Mouse (Mus musculus) right cerebral cortex, postnatal 36 days (tissue): ENCODE measurements around the gene Clstn2.

Experiments
- DNase-seq, 2 experiments: peaks; one replicate each; pipeline ENCODE4 v3.0.0; 2022; ENCODE audit warnings: low spot score in 2 of 2, mixed read lengths in 1 of 2

Clstn2 gene

GRCm38 (mm10) chr9:97471014-97471591 is 561.9 kb downstream of the Clstn2 start:
- DNase-seq, result no peak

DNA sequence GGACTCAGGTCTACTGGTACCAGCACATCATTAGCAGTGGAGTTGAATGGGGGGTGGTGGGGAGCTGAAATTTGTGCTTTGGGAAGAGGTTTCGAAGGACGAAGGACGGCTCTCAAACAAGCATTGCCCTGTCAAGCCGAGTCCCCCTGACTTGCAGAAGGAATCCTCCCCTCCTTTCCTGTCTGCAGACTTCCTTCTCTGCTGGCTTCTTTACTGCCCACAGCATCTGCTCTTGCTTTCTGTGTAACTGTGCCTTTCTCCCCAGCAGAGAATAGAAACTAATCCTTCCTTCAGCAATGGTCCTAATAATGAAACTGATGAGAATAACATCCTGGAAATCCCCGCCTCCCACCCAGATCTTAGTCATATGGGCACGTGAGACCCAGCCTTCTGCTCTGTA is 572.5 kb downstream of the Clstn2 start:
- DNase-seq, result peak in 1 of 2 experiments; percentile 12

GRCm38 (mm10) chr9:97459745-97460144 is 573.2 kb downstream of the Clstn2 start:
- no peak for DNase-seq

DNA sequence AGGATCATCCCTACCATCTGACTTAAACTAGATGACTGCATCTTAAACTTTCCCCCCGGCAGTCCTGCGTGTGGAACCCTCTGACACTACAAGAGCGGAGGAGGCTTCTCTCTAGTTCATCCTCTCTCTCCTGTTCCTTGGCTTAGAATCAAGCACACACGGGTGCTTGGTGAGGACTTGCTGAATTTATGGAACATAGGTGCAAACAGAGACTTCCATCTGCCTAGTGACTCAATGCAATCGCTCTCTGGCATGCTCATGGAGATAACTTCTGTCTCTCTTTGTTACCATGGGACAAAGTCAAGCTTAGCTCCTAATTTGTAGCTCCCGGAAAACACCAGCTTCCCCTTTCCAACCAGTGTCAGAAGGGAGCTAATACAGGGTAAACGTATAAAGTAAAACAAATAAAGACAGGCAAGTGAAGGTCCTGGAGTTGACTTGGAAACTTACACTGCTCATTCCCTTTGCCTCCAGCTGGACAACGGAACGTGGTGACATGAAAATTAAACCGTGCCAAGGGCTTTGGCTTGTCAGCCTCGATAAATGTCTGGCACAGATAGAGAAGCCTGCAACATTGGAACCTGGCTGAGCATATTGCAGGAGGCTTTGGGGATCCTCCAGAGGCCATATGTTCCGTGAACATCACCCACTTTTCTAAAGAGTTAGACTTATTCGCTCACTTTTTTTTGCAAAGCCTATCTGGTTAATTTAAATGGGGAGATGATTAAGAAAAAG is 583.5 kb downstream of the Clstn2 start:
- DNase-seq, result no peak

DNA sequence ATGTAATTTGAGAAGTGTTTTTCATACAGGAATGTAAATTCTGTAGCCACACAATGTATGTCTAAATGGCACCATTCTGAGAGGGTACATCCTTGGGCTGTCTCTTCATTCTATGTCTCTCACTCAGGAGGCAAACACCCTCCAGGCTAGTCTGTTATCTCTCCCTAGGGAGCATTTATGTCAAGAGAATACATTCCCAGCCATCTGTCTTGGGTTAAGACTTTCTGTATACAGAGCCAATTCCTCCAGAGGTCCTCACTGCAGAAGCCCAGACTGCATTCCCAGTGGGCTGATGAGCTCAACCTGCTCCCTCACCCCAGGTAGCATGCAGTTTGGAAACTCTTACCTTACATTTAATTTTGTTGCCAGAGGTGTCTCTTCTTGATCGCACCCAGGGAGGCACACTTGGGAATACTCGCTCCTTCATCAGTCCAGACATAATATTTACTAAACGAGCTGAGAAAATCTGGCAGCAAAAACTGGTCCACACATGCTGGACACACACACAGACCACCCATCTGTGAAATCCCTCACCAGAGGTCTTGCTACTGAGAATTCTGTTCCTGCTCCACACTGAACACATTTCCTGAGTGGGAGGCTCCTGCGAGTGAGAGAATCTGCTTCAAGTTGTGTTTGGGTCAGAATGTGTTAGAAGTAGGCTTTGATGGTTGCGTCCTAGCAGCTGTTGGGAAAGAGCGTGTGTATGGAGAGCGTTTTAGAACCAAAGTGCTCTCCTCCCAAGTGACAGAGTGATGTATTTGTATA is 592.9 kb downstream of the Clstn2 start:
- no peak for DNase-seq

DNA sequence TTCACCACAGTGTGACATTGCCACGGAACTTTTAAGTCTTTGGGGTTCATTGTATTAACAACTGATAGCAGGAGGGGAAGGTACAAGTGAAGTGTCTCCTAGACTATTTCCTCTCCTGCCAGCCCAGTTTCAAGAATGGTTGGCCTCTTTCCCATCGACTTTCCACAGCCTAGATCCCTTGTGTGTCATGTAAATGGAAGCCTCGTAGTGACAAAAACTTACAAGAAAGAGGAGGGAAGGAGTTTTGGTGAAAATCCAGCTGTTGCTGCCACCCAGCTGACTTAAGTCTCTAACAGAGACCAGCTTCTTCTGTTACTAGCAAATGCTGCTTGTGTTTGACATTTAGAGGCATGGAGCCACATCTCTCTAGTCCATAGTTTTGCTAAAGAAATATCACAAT is 598.3 kb downstream of the Clstn2 start:
- DNase-seq, result no peak

DNA sequence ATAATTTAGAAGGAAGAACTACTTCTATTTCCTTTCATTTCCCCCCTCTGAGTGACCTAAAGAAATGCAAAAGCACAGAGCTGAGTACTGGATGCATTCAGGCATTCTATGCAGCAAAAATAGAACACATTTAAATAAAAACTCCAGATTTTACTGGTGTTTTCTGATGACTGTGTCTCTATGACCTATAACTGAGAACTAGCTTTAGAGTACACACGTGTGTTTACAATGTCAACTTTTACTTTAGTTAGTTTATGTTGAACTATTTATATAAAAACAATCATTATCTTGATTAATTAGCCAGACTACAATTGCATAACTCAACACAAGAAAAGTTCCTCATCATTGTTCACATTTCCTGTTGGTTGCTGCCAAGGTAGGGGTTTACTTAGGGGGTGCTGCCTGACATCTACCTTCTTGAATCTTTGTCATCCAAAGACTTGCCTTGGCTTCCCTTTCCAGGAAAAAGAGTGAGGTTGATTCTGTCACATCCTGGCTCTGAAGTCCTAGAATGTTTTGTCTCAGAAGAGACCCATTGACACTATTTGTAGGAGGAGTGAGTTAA is 603.0 kb downstream of the Clstn2 start:
- DNase-seq, result no peak

- peak; percentile 73 to 82 for DNase-seq
Observed at GRCm38 (mm10) chr9:97428127-97428526, 604.9 kb downstream of the Clstn2 start.

DNA sequence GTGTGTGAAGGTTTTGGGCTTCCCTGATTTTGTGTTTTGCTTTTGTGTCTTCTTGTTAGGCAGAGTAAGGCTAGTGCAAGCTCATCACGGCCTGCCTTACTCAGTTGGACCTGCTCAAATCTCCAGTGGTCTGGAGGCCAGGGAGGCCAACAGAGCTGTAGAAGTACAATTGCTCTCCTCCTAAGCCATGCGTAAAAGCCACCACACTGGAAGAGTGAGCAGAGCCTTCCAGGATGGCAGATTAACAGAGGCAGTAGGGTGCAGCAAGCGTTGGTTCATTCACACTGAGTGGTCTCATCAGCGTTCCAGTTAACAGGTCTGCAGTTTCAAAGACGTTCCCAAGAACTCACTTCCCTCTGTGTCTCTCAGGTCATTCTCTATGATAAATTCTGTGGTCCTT is 612.1 kb downstream of the Clstn2 start:
- DNase-seq, result no peak

- DNase-seq, result no peak
Observed at GRCm38 (mm10) chr9:97414876-97415668, 617.9 kb downstream of the Clstn2 start.

DNA sequence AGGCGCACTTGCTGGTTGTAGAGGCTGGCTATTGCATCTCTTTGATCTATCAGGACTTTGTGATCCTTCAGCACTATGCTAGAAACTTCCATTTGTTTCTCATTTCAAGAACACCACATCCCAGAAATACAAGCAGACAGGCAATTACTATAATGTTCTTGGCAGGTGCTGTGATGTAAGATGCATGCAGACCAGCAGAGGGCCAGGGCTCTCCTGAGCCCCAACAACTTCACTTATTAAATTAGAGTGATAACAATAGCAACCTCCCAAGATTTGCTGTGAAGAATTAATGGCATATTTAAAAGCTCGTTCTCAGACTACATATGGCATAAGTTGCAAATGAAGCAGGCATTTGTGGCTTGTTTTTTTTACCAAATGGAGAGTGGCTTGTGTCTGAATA is 624.8 kb downstream of the Clstn2 start:
- DNase-seq, result no peak
